Mouse (Mus musculus) liver, embryonic 16.5 days (tissue): Measurements from ENCODE around the gene Slc22a12. TPM values are rescaled to one million over a fixed set of nuclear protein-coding genes. Genes with fewer than 3 reads are reported as not detected.

Source experiments
- ATAC-seq: fragments of 200-750 bp; cut with Nextera tagmentation; 2 replicates; pipeline ENCODE4 v1.8.0; 2017; ENCODE audit warnings: low read depth, mild to moderate bottlenecking, moderate number of reproducible peaks, moderate library complexity
- H3K27ac ChIP-seq: fragments of 300-500 bp; sonication (generic); 2 replicates; pipeline ENCODE4 v1.5.1; 2014; ENCODE audit warnings: mild to moderate bottlenecking, low read length
- H3K27me3 ChIP-seq: fragments of 300-500 bp; sonication (generic); 2 replicates; pipeline ENCODE4 v1.6.1; 2014; ENCODE audit warnings: low read depth, low read length, mixed read lengths; ENCODE audit not compliant: control insufficient read depth, insufficient read depth
- H3K36me3 ChIP-seq: fragments of 300-500 bp; sonication (generic); 2 replicates; pipeline ENCODE4 v1.6.1; 2014; ENCODE audit warnings: mild to moderate bottlenecking; ENCODE audit not compliant: control insufficient read depth, insufficient read depth
- H3K4me1 ChIP-seq: fragments of 300-500 bp; sonication (generic); 2 replicates; pipeline ENCODE4 v1.6.1; 2014; ENCODE audit warnings: low read depth, low read length, mixed read lengths; ENCODE audit not compliant: control insufficient read depth
- H3K4me2 ChIP-seq: fragments of 300-500 bp; sonication (generic); 2 replicates; pipeline ENCODE4 v1.6.1; 2014; ENCODE audit warnings: low read depth, low read length, mixed read lengths
- H3K4me3 ChIP-seq: fragments of 300-500 bp; sonication (generic); 2 replicates; pipeline ENCODE4 v1.5.1; 2014; ENCODE audit warnings: low read depth, mild to moderate bottlenecking, low read length
- H3K9ac ChIP-seq: fragments of 300-500 bp; sonication (generic); 2 replicates; pipeline ENCODE4 v1.6.1; 2014; ENCODE audit warnings: low read depth, low read length
- H3K9me3 ChIP-seq: fragments of 300-500 bp; sonication (generic); replicated peaks from 2 replicates; pipeline ENCODE4 v1.6.1; 2016; ENCODE audit warnings: low read length; ENCODE audit not compliant: control insufficient read depth
- WGBS: fragments of 180-500 bp; shearing (Covaris S2); extraction: QIAGEN DNeasy Blood & Tissue Kit; methylation state at CpG from one replicate; pipeline ENCODE4 v1.1.7; 2014; ENCODE audit not compliant: insufficient replicate concordance; 5-methylcytosine and 5-hydroxymethylcytosine counted together
- polyA plus RNA-seq: library from polyadenylated mRNA; unstranded; fragments of >200 nt; fragmentation: Nextera tagmentation; extraction: Ambion mirVana; gene quantifications from 2 replicates; pipeline ENCODE4 v1.2.1, GENCODE M21; 2015

The Slc22a12 gene
- not detected in 2 replicates for polyA plus RNA-seq

- H3K4me3 ChIP-seq = no peak within 1 kb of the TSS
- 70% methylated on average over 16 of the region's 16 CpGs for WGBS
- no peaks in the 10 kb centered on the region for H3K27me3 ChIP-seq
- no peaks in the 10 kb centered on the region for H3K9me3 ChIP-seq
- no peak within 1 kb of the TSS for H3K9ac ChIP-seq
- H3K4me2 ChIP-seq = no peak within 1 kb of the TSS
- no peaks in the 10 kb centered on the region for H3K4me1 ChIP-seq
- no peaks in the 10 kb centered on the region for H3K36me3 ChIP-seq
- no peak for ATAC-seq
- no peak within 1 kb of the TSS for H3K27ac ChIP-seq
These were observed at the start of gene Slc22a12 for GRCm38 (mm10) chr19:6542367-6543034. Slc22a12 (minus strand) TSS chr19:6543032.

GRCm38 (mm10) chr19:6572001-6572400 lies 29.2 kb upstream of the Slc22a12 start:
- no peak overlapping the region for H3K9ac ChIP-seq
- 33% methylated on average over 4 of the region's 4 CpGs for WGBS
- H3K4me1 ChIP-seq = no peaks in the 10 kb centered on the region
- no peaks in the 10 kb centered on the region for H3K36me3 ChIP-seq
- no peak overlapping the region for H3K4me2 ChIP-seq
- H3K27ac ChIP-seq = no peak overlapping the region
- H3K9me3 ChIP-seq = no peaks in the 10 kb centered on the region
- no peak overlapping the region for H3K4me3 ChIP-seq
- peak; percentile 50; the same call in 1 of the 2 replicates for ATAC-seq
- no peaks in the 10 kb centered on the region for H3K27me3 ChIP-seq

- H3K4me1 ChIP-seq = no peaks in the 10 kb centered on the region
- no peaks in the 10 kb centered on the region for H3K9me3 ChIP-seq
- WGBS = 59% methylated on average over 5 of the region's 5 CpGs
- no peak for ATAC-seq
- H3K27ac ChIP-seq = no peak overlapping the region
- no peak overlapping the region for H3K4me2 ChIP-seq
- no peaks in the 10 kb centered on the region for H3K36me3 ChIP-seq
- no peak overlapping the region for H3K4me3 ChIP-seq
- no peak overlapping the region for H3K9ac ChIP-seq
- H3K27me3 ChIP-seq = no peaks in the 10 kb centered on the region
These were observed 28.6 kb upstream of the Slc22a12 start for GRCm38 (mm10) chr19:6571476-6571875.

GRCm38 (mm10) chr19:6569561-6569960 lies 26.7 kb upstream of the Slc22a12 start:
- no peak overlapping the region for H3K27ac ChIP-seq
- no peak for ATAC-seq
- no peak overlapping the region for H3K4me2 ChIP-seq
- no peaks in the 10 kb centered on the region for H3K9me3 ChIP-seq
- no peak overlapping the region for H3K4me3 ChIP-seq
- H3K9ac ChIP-seq = no peak overlapping the region
- H3K4me1 ChIP-seq = no peaks in the 10 kb centered on the region
- H3K27me3 ChIP-seq = no peaks in the 10 kb centered on the region
- 30% methylated on average over 5 of the region's 5 CpGs for WGBS
- H3K36me3 ChIP-seq = no peaks in the 10 kb centered on the region

- Histone ChIP-seq H3K9me3 (no peaks in the 10 kb centered on the region), H3K4me1 (no peaks in the 10 kb centered on the region), H3K9ac (no peak overlapping the region), H3K36me3 (no peaks in the 10 kb centered on the region), H3K27me3 (no peaks in the 10 kb centered on the region), H3K27ac (no peak overlapping the region), H3K4me3 (no peak overlapping the region), H3K4me2 (no peak overlapping the region)
- WGBS = 55% methylated on average over 5 of the region's 5 CpGs
- ATAC-seq = no peak
These were observed 26.2 kb upstream of the Slc22a12 start for GRCm38 (mm10) chr19:6569021-6569420.

GRCm38 (mm10) chr19:6566450-6566849 lies 23.6 kb upstream of the Slc22a12 start:
- no peak overlapping the region for H3K9ac ChIP-seq
- no peak for ATAC-seq
- no peak overlapping the region for H3K4me3 ChIP-seq
- H3K9me3 ChIP-seq = no peaks in the 10 kb centered on the region
- no peaks in the 10 kb centered on the region for H3K36me3 ChIP-seq
- H3K27ac ChIP-seq = no peak overlapping the region
- 66% methylated on average over 2 of the region's 2 CpGs for WGBS
- H3K4me2 ChIP-seq = no peak overlapping the region
- no peaks in the 10 kb centered on the region for H3K4me1 ChIP-seq
- no peaks in the 10 kb centered on the region for H3K27me3 ChIP-seq

- Histone ChIP-seq H3K9ac (no peak overlapping the region), H3K36me3 (no peaks in the 10 kb centered on the region), H3K4me3 (no peak overlapping the region), H3K27me3 (no peaks in the 10 kb centered on the region), H3K27ac (no peak overlapping the region), H3K4me2 (no peak overlapping the region), H3K4me1 (no peaks in the 10 kb centered on the region), H3K9me3 (no peaks in the 10 kb centered on the region)
- WGBS = 64% methylated on average over 6 of the region's 6 CpGs
- ATAC-seq = no peak
These were observed 22.3 kb upstream of the Slc22a12 start for GRCm38 (mm10) chr19:6565136-6565535.

GRCm38 (mm10) chr19:6560246-6560815 lies 17.5 kb upstream of the Slc22a12 start:
- no peak for ATAC-seq
- Histone ChIP-seq H3K9me3 (no peaks in the 10 kb centered on the region), H3K4me3 (no peak overlapping the region), H3K4me1 (no peaks in the 10 kb centered on the region), H3K27me3 (no peaks in the 10 kb centered on the region), H3K4me2 (no peak overlapping the region), H3K9ac (no peak overlapping the region), H3K36me3 (no peaks in the 10 kb centered on the region), H3K27ac (no peak overlapping the region)
- 61% methylated on average over 7 of the region's 7 CpGs for WGBS

GRCm38 (mm10) chr19:6559576-6559975 lies 16.7 kb upstream of the Slc22a12 start:
- ATAC-seq = no peak
- no peaks in the 10 kb centered on the region for H3K36me3 ChIP-seq
- H3K9ac ChIP-seq = no peak overlapping the region
- no peak overlapping the region for H3K4me2 ChIP-seq
- H3K4me1 ChIP-seq = no peaks in the 10 kb centered on the region
- H3K9me3 ChIP-seq = no peaks in the 10 kb centered on the region
- H3K4me3 ChIP-seq = no peak overlapping the region
- no peak overlapping the region for H3K27ac ChIP-seq
- H3K27me3 ChIP-seq = no peaks in the 10 kb centered on the region
- 49% methylated on average over 4 of the region's 4 CpGs for WGBS
